8 mouse cellular contexts compared by ENCODE assay signal in genomic region chr8:11173284-11174191, GRCm38 (mm10).
DNase-seq lines count a peak whose midpoint lies in the region; ATAC-seq lines count a peak whose summit lies in the region.

No protein-coding gene starts in this region.

- ATAC-seq in frontal cortex, adult (ENCODE audit: low TSS enrichment), result peak; percentile 74; the same call in 1 of the 2 replicates
- ATAC-seq in cerebellum, adult (ENCODE audit: insufficient number of reproducible peaks, low FRiP score, low TSS enrichment), result peak; percentile 79
- peak; percentile 61 for ATAC-seq in forebrain, embryonic 14.5 days
- ATAC-seq in hematopoietic stem cell, adult 5-6 weeks (replicated peaks in 1 of 2; ENCODE audit: insufficient read depth in 1 of 2, low FRiP score in 2 of 2, low TSS enrichment in 1 of 2, low read depth in 1 of 2, poor library complexity in 2 of 2, severe bottlenecking in 2 of 2), result peak; percentile 73 to 79
- ATAC-seq in limb, embryonic 11.5 days (ENCODE audit: insufficient number of reproducible peaks, low FRiP score, low TSS enrichment, low read depth), result 0 out of 2 replicates have a peak, but pooled peaks have one; percentile 21
- peak; percentile 74 for ATAC-seq in stomach, embryonic 16.5 days (ENCODE audit: insufficient read depth, low FRiP score)

- H3K4me1 ChIP-seq in forebrain, embryonic 14.5 days (ENCODE audit: control insufficient read depth, insufficient read depth, low read length), result no peaks in the 10 kb centered on the region
- no peaks in the 10 kb centered on the region for H3K4me1 ChIP-seq in limb, embryonic 11.5 days (ENCODE audit: control insufficient read depth, insufficient read depth, low read length)
- no peaks in the 10 kb centered on the region for H3K4me1 ChIP-seq in midbrain, embryonic 10.5 days
- H3K4me1 ChIP-seq in stomach, embryonic 16.5 days (ENCODE audit: control insufficient read depth, insufficient read depth, low read length), result no peaks in the 10 kb centered on the region

- no peaks in the 10 kb centered on the region for H3K9me3 ChIP-seq in forebrain, embryonic 14.5 days (replicated peaks; ENCODE audit: control insufficient read depth, low read length)
- no peaks in the 10 kb centered on the region for H3K9me3 ChIP-seq in limb, embryonic 11.5 days (ENCODE audit: control insufficient read depth, low read length)
- no peaks in the 10 kb centered on the region for H3K9me3 ChIP-seq in midbrain, embryonic 10.5 days (replicated peaks)
- H3K9me3 ChIP-seq in stomach, embryonic 16.5 days (replicated peaks; ENCODE audit: control insufficient read depth, low read length), result no peaks in the 10 kb centered on the region

- no peaks in the 10 kb centered on the region for H3K27me3 ChIP-seq in forebrain, embryonic 14.5 days (replicated peaks; ENCODE audit: control insufficient read depth, insufficient read depth, low read length)
- H3K27me3 ChIP-seq in limb, embryonic 11.5 days (ENCODE audit: control insufficient read depth, insufficient read depth, low read length), result no peaks in the 10 kb centered on the region
- 0 out of 2 replicates have a peak, but pooled peaks cover 5% of the 10 kb centered on the region for H3K27me3 ChIP-seq in midbrain, embryonic 10.5 days (ENCODE audit: low read depth, poor library complexity, severe bottlenecking)
- H3K27me3 ChIP-seq in stomach, embryonic 16.5 days (ENCODE audit: control insufficient read depth, insufficient read depth, low read length), result no peaks in the 10 kb centered on the region

- WGBS in forebrain, embryonic 14.5 days, result 70% methylated on average over 17 of the region's 17 CpGs
- WGBS in limb, embryonic 11.5 days, result 75% methylated on average over 17 of the region's 17 CpGs
- WGBS in midbrain, embryonic 10.5 days, result 79% methylated on average over 17 of the region's 17 CpGs
- 68% methylated on average over 17 of the region's 17 CpGs for WGBS in stomach, embryonic 16.5 days

- no peak overlapping the region for H3K4me2 ChIP-seq in forebrain, embryonic 14.5 days (ENCODE audit: low read length)
- H3K4me2 ChIP-seq in limb, embryonic 11.5 days (ENCODE audit: low read depth, severe bottlenecking), result no peak overlapping the region
- no peak overlapping the region for H3K4me2 ChIP-seq in stomach, embryonic 16.5 days (ENCODE audit: low read depth, low read length)

- no peak for DNase-seq in frontal cortex, postnatal 36 days (ENCODE audit: low spot score in 2 of 2)
- peak; percentile 63 for DNase-seq in forebrain, embryonic 14.5 days (ENCODE audit: low spot score)
- DNase-seq in limb, embryonic 11.5 days (ENCODE audit: low spot score), result peak; percentile 71
- peak; percentile 38 for DNase-seq in midbrain, embryonic 10.5 days (ENCODE audit: low spot score)

- H3K27ac ChIP-seq in forebrain, embryonic 14.5 days (ENCODE audit: low read depth, low read length), result no peak overlapping the region
- no peak overlapping the region for H3K27ac ChIP-seq in limb, embryonic 11.5 days (replicated peaks; ENCODE audit: low read depth, low read length)
- H3K27ac ChIP-seq in midbrain, embryonic 10.5 days (replicated peaks), result no peak overlapping the region
- no peak overlapping the region for H3K27ac ChIP-seq in stomach, embryonic 16.5 days (ENCODE audit: low read length)

- no peak overlapping the region for H3K9ac ChIP-seq in forebrain, embryonic 14.5 days (ENCODE audit: low read length)
- no peak overlapping the region for H3K9ac ChIP-seq in limb, embryonic 11.5 days (ENCODE audit: low read length)
- H3K9ac ChIP-seq in stomach, embryonic 16.5 days (ENCODE audit: low read length), result no peak overlapping the region

- H3K36me3 ChIP-seq in forebrain, embryonic 14.5 days (ENCODE audit: control insufficient read depth, insufficient read depth, low read length), result no peaks in the 10 kb centered on the region
- no peaks in the 10 kb centered on the region for H3K36me3 ChIP-seq in limb, embryonic 11.5 days (ENCODE audit: control insufficient read depth, insufficient read depth, low read length)
- H3K36me3 ChIP-seq in midbrain, embryonic 10.5 days, result no peaks in the 10 kb centered on the region
- H3K36me3 ChIP-seq in stomach, embryonic 16.5 days (ENCODE audit: control insufficient read depth, insufficient read depth, low read length), result no peaks in the 10 kb centered on the region

- no peak overlapping the region for H3K4me3 ChIP-seq in forebrain, embryonic 14.5 days (ENCODE audit: low read depth, low read length)
- no peak overlapping the region for H3K4me3 ChIP-seq in limb, embryonic 11.5 days (ENCODE audit: low read depth, low read length)
- no peak overlapping the region for H3K4me3 ChIP-seq in midbrain, embryonic 10.5 days
- no peak overlapping the region for H3K4me3 ChIP-seq in stomach, embryonic 16.5 days (replicated peaks; ENCODE audit: low read length)

Comparison
In these comparisons a context has a peak if more than half of its experiments do, and no peak if none do; other contexts are left out.
1. ATAC-seq: peak in every context shown above with its lines; median percentile 79 in cerebellum, adult; 76 in hematopoietic stem cell, adult 5-6 weeks; 74 in frontal cortex, adult; 74 in stomach, embryonic 16.5 days; 61 in forebrain, embryonic 14.5 days; 21 in limb, embryonic 11.5 days.
2. DNase-seq: peak in forebrain, embryonic 14.5 days (single experiment), limb, embryonic 11.5 days (single experiment) and midbrain, embryonic 10.5 days (single experiment); none in frontal cortex, postnatal 36 days (0 of 2).